In genomic region chr10:40737274-40738112, GRCm38 (mm10) we compare ENCODE assay signal across 11 mouse cellular contexts. TPM values are rescaled to one million over a fixed set of nuclear protein-coding genes. Genes with fewer than 3 reads are reported as not detected.
DNase-seq lines count a peak whose midpoint lies in the region; ATAC-seq lines count a peak whose summit lies in the region.
"Had no signal": no experiment of that assay in that cellular context is flagged by ENCODE, and none has a peak within 500 bp of the region (broad histone marks: within the 10 kb centered on the region; RNA-seq: fewer than 3 reads in every experiment).

No protein-coding gene starts in this region.

- no peaks in the 10 kb centered on the region for H3K36me3 ChIP-seq in heart, embryonic 11.5 days (ENCODE audit: control insufficient read depth, insufficient read depth, low read length)
- no peaks in the 10 kb centered on the region for H3K36me3 ChIP-seq in heart, embryonic 16.5 days (ENCODE audit: control insufficient read depth, insufficient read depth)
- no peaks in the 10 kb centered on the region for H3K36me3 ChIP-seq in limb, embryonic 15.5 days

- no peaks in the 10 kb centered on the region for H3K27me3 ChIP-seq in heart, embryonic 11.5 days (ENCODE audit: control insufficient read depth, insufficient read depth, low read length)
- H3K27me3 ChIP-seq in heart, embryonic 16.5 days (ENCODE audit: control insufficient read depth, insufficient read depth, low read length): no peaks in the 10 kb centered on the region
- H3K27me3 ChIP-seq in limb, embryonic 15.5 days: no peaks in the 10 kb centered on the region

- peak overlapping the region; percentile 11; the same call in 1 of the 2 replicates for H3K4me3 ChIP-seq in heart, embryonic 11.5 days (ENCODE audit: low read depth, low read length)
- peak overlapping the region; percentile 48 for H3K4me3 ChIP-seq in heart, embryonic 16.5 days (ENCODE audit: low read length)
- H3K4me3 ChIP-seq in limb, embryonic 15.5 days: no peak overlapping the region

- intact Hi-C loops in heart, postnatal 25 days (cut with DNase I): no loop called here

- DNase-seq in heart, postnatal 25 days (ENCODE audit: low spot score): no peak
- peak; percentile 69 for DNase-seq in brain, adult 2 months (ENCODE audit: low read depth, low spot score)
- no peak for DNase-seq in thymus, postnatal 10 days (ENCODE audit: low spot score in 2 of 2)
- no peak for DNase-seq in urinary bladder, postnatal 14 days (ENCODE audit: low spot score)
- DNase-seq: kidney, postnatal 36 days; thymus, postnatal 25 days had no signal

- no peak overlapping the region for H3K9ac ChIP-seq in heart, embryonic 11.5 days (ENCODE audit: low read depth, low read length)
- H3K9ac ChIP-seq in heart, embryonic 16.5 days (ENCODE audit: low read length): peak overlapping the region; percentile 55; the same call in 1 of the 2 replicates
- H3K9ac ChIP-seq in limb, embryonic 15.5 days: no peak overlapping the region

- H3K27ac ChIP-seq in heart, embryonic 11.5 days (ENCODE audit: low read depth, low read length): peak overlapping the region; percentile 63
- H3K27ac ChIP-seq in heart, embryonic 16.5 days (ENCODE audit: low read length): peak overlapping the region; percentile 80
- no peak overlapping the region for H3K27ac ChIP-seq in limb, embryonic 15.5 days

- H3K4me2 ChIP-seq in heart, embryonic 11.5 days: peak overlapping the region; percentile 64
- H3K4me2 ChIP-seq in heart, embryonic 16.5 days (ENCODE audit: low read depth, low read length): peak overlapping the region; percentile 72
- H3K4me2 ChIP-seq in limb, embryonic 15.5 days: peak overlapping the region; percentile 12

- peaks cover 8% of the 10 kb centered on the region; the same call in 1 of the 2 replicates for H3K4me1 ChIP-seq in heart, embryonic 11.5 days (ENCODE audit: control insufficient read depth, insufficient read depth, low read length)
- H3K4me1 ChIP-seq in heart, embryonic 16.5 days (ENCODE audit: control insufficient read depth, insufficient read depth, low read length): peaks cover 17% of the 10 kb centered on the region
- peaks cover 9% of the 10 kb centered on the region for H3K4me1 ChIP-seq in limb, embryonic 15.5 days

- ATAC-seq in heart, embryonic 11.5 days (replicated peaks; ENCODE audit: insufficient number of reproducible peaks, low FRiP score, low TSS enrichment): peak; percentile 31; the same call in 1 of the 2 replicates
- peak; percentile 76 for ATAC-seq in heart, embryonic 16.5 days (replicated peaks; ENCODE audit: extremely low read depth, insufficient read depth, low FRiP score)
- no peak for ATAC-seq in limb, embryonic 15.5 days (ENCODE audit: insufficient number of reproducible peaks, low FRiP score, low TSS enrichment, low read depth)
- no peak for ATAC-seq in inflammation-experienced regulatory T-cells, adult 6 months

- WGBS in heart, embryonic 11.5 days (ENCODE audit: insufficient replicate concordance): 39% methylated on average over 22 of the region's 22 CpGs
- WGBS in heart, embryonic 16.5 days: 23% methylated on average over 22 of the region's 22 CpGs
- WGBS in limb, embryonic 15.5 days: 34% methylated on average over 22 of the region's 22 CpGs

- H3K9me3 ChIP-seq in heart, embryonic 11.5 days (replicated peaks; ENCODE audit: control insufficient read depth, low read length): no peaks in the 10 kb centered on the region
- no peaks in the 10 kb centered on the region for H3K9me3 ChIP-seq in heart, embryonic 16.5 days (replicated peaks; ENCODE audit: control insufficient read depth, low read length)
- H3K9me3 ChIP-seq in limb, embryonic 15.5 days: no peaks in the 10 kb centered on the region

RNA-seq across cellular contexts. Expression of gene Mettl24, which starts 54.4 kb away (rescaled TPM):
- 2.0 and 2.5 TPM in 2 replicates for polyA plus RNA-seq in heart, embryonic 11.5 days (2014; fragmentation: Nextera tagmentation; extraction: Ambion mirVana)
- total RNA-seq in heart, postnatal 25 days (2021): 1 to 10 TPM; 1.2 to 1.6 TPM
- polyA plus RNA-seq in heart, embryonic 16.5 days (2015; fragmentation: Nextera tagmentation; extraction: Ambion mirVana): 2.1 and 2.5 TPM in 2 replicates
- polyA plus RNA-seq in limb, embryonic 15.5 days (2015; fragmentation: Nextera tagmentation; extraction: Ambion mirVana): 2.2 and 2.9 TPM in 2 replicates
- polyA plus RNA-seq in inflammation-experienced regulatory T-cells, adult 6 months (2017; shearing (Covaris generic)): not detected
- total RNA-seq: MEL had no signal

Comparison
In these comparisons a context has a peak if more than half of its experiments do, and no peak if none do; other contexts are left out.
1. ATAC-seq: peak in heart, embryonic 11.5 days (single experiment) and heart, embryonic 16.5 days (single experiment); none in limb, embryonic 15.5 days (single experiment) and inflammation-experienced regulatory T-cells, adult 6 months (single experiment).
2. H3K4me2 ChIP-seq: peak in every context shown above with its lines; median percentile 72 in heart, embryonic 16.5 days; 64 in heart, embryonic 11.5 days; 12 in limb, embryonic 15.5 days.